Mouse (Mus musculus) hindbrain, embryonic 13.5 days (tissue): ENCODE measurements around the gene Gm9. TPM values are rescaled to one million over a fixed set of nuclear protein-coding genes. Genes with fewer than 3 reads are reported as not detected.
A peak's percentile ranks its signal among the peaks of the same experiment; 100 is the strongest.
"Not testable (repeated sequence)": the region's sequence is repeated elsewhere in the genome, so short reads cannot be mapped to it uniquely, and the experiment has no call there.

Experiments
- ATAC-seq: fragments of 200-750 bp; cut with Nextera tagmentation; 2 replicates; pipeline ENCODE4 v1.8.0; 2017; ENCODE audit warnings: moderate TSS enrichment; ENCODE audit not compliant: low FRiP score
- H3K27ac ChIP-seq: fragments of 300-500 bp; sonication (generic); 2 replicates; pipeline ENCODE4 v1.5.1; 2015; ENCODE audit warnings: inconsistent platforms, mild to moderate bottlenecking, moderate library complexity
- H3K27me3 ChIP-seq: fragments of 300-500 bp; sonication (generic); 2 replicates; pipeline ENCODE4 v1.6.1; 2015; ENCODE audit warnings: mild to moderate bottlenecking, inconsistent platforms
- H3K36me3 ChIP-seq: fragments of 300-500 bp; sonication (generic); 2 replicates; pipeline ENCODE4 v1.6.1; 2015; ENCODE audit warnings: mild to moderate bottlenecking, inconsistent platforms
- H3K4me1 ChIP-seq: fragments of 300-500 bp; sonication (generic); replicated peaks from 2 replicates; pipeline ENCODE4 v1.6.1; 2015; ENCODE audit warnings: inconsistent platforms
- H3K4me2 ChIP-seq: fragments of 300-500 bp; sonication (generic); 2 replicates; pipeline ENCODE4 v1.6.1; 2015; ENCODE audit warnings: inconsistent platforms, mild to moderate bottlenecking, moderate library complexity
- H3K4me3 ChIP-seq: fragments of 300-500 bp; sonication (generic); 2 replicates; pipeline ENCODE4 v1.5.1; 2015; ENCODE audit warnings: mild to moderate bottlenecking, inconsistent platforms
- H3K9ac ChIP-seq: fragments of 300-500 bp; sonication (generic); 2 replicates; pipeline ENCODE4 v1.6.1; 2015; ENCODE audit warnings: mild to moderate bottlenecking, inconsistent platforms
- H3K9me3 ChIP-seq: fragments of 300-500 bp; sonication (generic); 2 replicates; pipeline ENCODE4 v1.6.1; 2016; ENCODE audit warnings: inconsistent platforms
- WGBS: fragments of 180-500 bp; shearing (Covaris S2); methylation state at CpG from one replicate; pipeline ENCODE4 v1.1.7; 2015; 5-methylcytosine and 5-hydroxymethylcytosine counted together
- polyA plus RNA-seq: library from polyadenylated mRNA; unstranded; fragments of >200 nt; fragmentation: Nextera tagmentation; extraction: Ambion mirVana; gene quantifications from 2 replicates; pipeline ENCODE4 v1.2.1, GENCODE M21; 2015

The Gm9 gene
- polyA plus RNA-seq, result not detected in 2 replicates

GRCm38 (mm10) chrX:37210941-37211340, at the start of gene Gm9:
Gene Gm9 (minus strand): TSS chrX:37211041.
- H3K27me3 ChIP-seq, result no peaks in the 10 kb centered on the region
- WGBS, result 84% methylated on average over 10 of the region's 10 CpGs
- no peak for ATAC-seq
- no peak within 1 kb of the TSS for H3K9ac ChIP-seq
- no peaks in the 10 kb centered on the region for H3K4me1 ChIP-seq
- no peak within 1 kb of the TSS for H3K4me3 ChIP-seq
- H3K9me3 ChIP-seq, result no peaks in the 10 kb centered on the region
- H3K27ac ChIP-seq, result no peak within 1 kb of the TSS
- no peak within 1 kb of the TSS for H3K4me2 ChIP-seq
- H3K36me3 ChIP-seq, result no peaks in the 10 kb centered on the region

- WGBS, result 78% methylated on average over 1 of the region's 3 CpGs
- not testable (repeated sequence) for H3K4me3 ChIP-seq, H3K4me1 ChIP-seq, H3K36me3 ChIP-seq, H3K27ac ChIP-seq, H3K9ac ChIP-seq, ATAC-seq, H3K4me2 ChIP-seq, H3K9me3 ChIP-seq, H3K27me3 ChIP-seq
Measured at GRCm38 (mm10) chrX:37249619-37250018, 38.8 kb upstream of the Gm9 start, which contains the start of gene Rhox3a. Gene Rhox3a (plus strand): TSS chrX:37249919.

- ATAC-seq, H3K9me3 ChIP-seq, H3K36me3 ChIP-seq, H3K4me1 ChIP-seq, H3K27ac ChIP-seq, H3K27me3 ChIP-seq, H3K4me3 ChIP-seq, H3K4me2 ChIP-seq, H3K9ac ChIP-seq: not testable (repeated sequence)
- 100% methylated on average over 2 of the region's 9 CpGs for WGBS
Measured at GRCm38 (mm10) chrX:37244676-37245075, 33.8 kb upstream of the Gm9 start, which contains the start of gene Rhox2a. Gene Rhox2a (plus strand): TSS chrX:37244976.

- not testable (repeated sequence) for H3K36me3 ChIP-seq, ATAC-seq, H3K27ac ChIP-seq, H3K4me3 ChIP-seq, H3K27me3 ChIP-seq, H3K9ac ChIP-seq, H3K4me1 ChIP-seq, H3K4me2 ChIP-seq, H3K9me3 ChIP-seq
- 75% methylated on average over 1 of the region's 1 CpGs for WGBS
Measured at GRCm38 (mm10) chrX:37222158-37222557, 11.3 kb upstream of the Gm9 start, which contains the start of gene Rhox1. Gene Rhox1 (minus strand): TSS chrX:37222258.

- Histone ChIP-seq H3K4me3 (no peak overlapping the region), H3K36me3 (no peaks in the 10 kb centered on the region), H3K27me3 (no peaks in the 10 kb centered on the region), H3K27ac (no peak overlapping the region), H3K4me1 (no peaks in the 10 kb centered on the region), H3K4me2 (no peak overlapping the region), H3K9me3 (no peaks in the 10 kb centered on the region), H3K9ac (no peak overlapping the region)
- 59% methylated on average over 8 of the region's 8 CpGs for WGBS
- no peak for ATAC-seq
Measured at GRCm38 (mm10) chrX:37198676-37199075, 12.2 kb downstream of the Gm9 start.

- Histone ChIP-seq H3K9me3 (no peaks in the 10 kb centered on the region), H3K27me3 (no peaks in the 10 kb centered on the region), H3K4me3 (peak overlapping the region; percentile 51), H3K4me2 (peak overlapping the region; percentile 58), H3K9ac (peak overlapping the region; percentile 72), H3K36me3 (no peaks in the 10 kb centered on the region), H3K27ac (peak overlapping the region; percentile 88), H3K4me1 (peaks cover 11% of the 10 kb centered on the region; the same call in 1 of the 2 replicates)
- ATAC-seq, result peak; percentile 30; the same call in 1 of the 2 replicates
- WGBS, result 24% methylated on average over 28 of the region's 28 CpGs
Measured at GRCm38 (mm10) chrX:37191744-37192379, 19.0 kb downstream of the Gm9 start.

GRCm38 (mm10) chrX:37191105-37191743, 19.6 kb downstream of the Gm9 start, which contains the start of the genes Ndufa1 and Rnf113a1:
Gene Ndufa1 (minus strand): TSS chrX:37191163.
Gene Rnf113a1 (plus strand): TSS chrX:37191245.
- H3K9ac ChIP-seq, result peak within 1 kb of the TSS; percentile 72
- H3K4me2 ChIP-seq, result peak within 1 kb of the TSS; percentile 58
- peak within 1 kb of the TSS; percentile 51 for H3K4me3 ChIP-seq
- peak; percentile 89 for ATAC-seq
- H3K36me3 ChIP-seq, result no peaks in the 10 kb centered on the region
- H3K27me3 ChIP-seq, result no peaks in the 10 kb centered on the region
- WGBS, result 13% methylated on average over 63 of the region's 63 CpGs
- peaks cover 11% of the 10 kb centered on the region; the same call in 1 of the 2 replicates for H3K4me1 ChIP-seq
- no peaks in the 10 kb centered on the region for H3K9me3 ChIP-seq
- peak within 1 kb of the TSS; percentile 88 for H3K27ac ChIP-seq

- no peaks in the 10 kb centered on the region for H3K36me3 ChIP-seq
- H3K27me3 ChIP-seq, result no peaks in the 10 kb centered on the region
- H3K4me3 ChIP-seq, result peak overlapping the region; percentile 51
- no peaks in the 10 kb centered on the region for H3K9me3 ChIP-seq
- WGBS, result 20% methylated on average over 20 of the region's 20 CpGs
- H3K4me2 ChIP-seq, result peak overlapping the region; percentile 58
- peak overlapping the region; percentile 72 for H3K9ac ChIP-seq
- H3K27ac ChIP-seq, result peak overlapping the region; percentile 88
- H3K4me1 ChIP-seq, result peaks cover 11% of the 10 kb centered on the region; the same call in 1 of the 2 replicates
- ATAC-seq, result no peak; the same call in 1 of the 2 replicates
Measured at GRCm38 (mm10) chrX:37190755-37191104, 20.1 kb downstream of the Gm9 start.

GRCm38 (mm10) chrX:37184401-37184800, 26.4 kb downstream of the Gm9 start:
- not testable (repeated sequence) for H3K9ac ChIP-seq, H3K9me3 ChIP-seq, ATAC-seq, H3K4me3 ChIP-seq, H3K36me3 ChIP-seq, H3K27me3 ChIP-seq, H3K4me2 ChIP-seq, H3K4me1 ChIP-seq, H3K27ac ChIP-seq
- 67% methylated on average over 6 of the region's 8 CpGs for WGBS

- WGBS, result 37% methylated on average over 5 of the region's 5 CpGs
- no peak within 1 kb of the TSS for H3K9ac ChIP-seq
- H3K9me3 ChIP-seq, result no peaks in the 10 kb centered on the region
- H3K4me3 ChIP-seq, result no peak within 1 kb of the TSS
- H3K27me3 ChIP-seq, result no peaks in the 10 kb centered on the region
- no peak for ATAC-seq
- no peak within 1 kb of the TSS for H3K4me2 ChIP-seq
- no peaks in the 10 kb centered on the region for H3K36me3 ChIP-seq
- no peaks in the 10 kb centered on the region for H3K4me1 ChIP-seq
- H3K27ac ChIP-seq, result no peak within 1 kb of the TSS
Measured at GRCm38 (mm10) chrX:37168742-37169141, 42.1 kb downstream of the Gm9 start, which contains the start of gene Akap14. Gene Akap14 (minus strand): TSS chrX:37168842.

GRCm38 (mm10) chrX:37167085-37167484, 43.8 kb downstream of the Gm9 start:
- Histone ChIP-seq H3K4me2 (no peak overlapping the region), H3K27ac (no peak overlapping the region), H3K9me3 (no peaks in the 10 kb centered on the region), H3K27me3 (no peaks in the 10 kb centered on the region), H3K4me1 (no peaks in the 10 kb centered on the region), H3K9ac (no peak overlapping the region), H3K36me3 (no peaks in the 10 kb centered on the region), H3K4me3 (no peak overlapping the region)
- no peak for ATAC-seq
- WGBS, result 28% methylated on average over 3 of the region's 3 CpGs

- no peaks in the 10 kb centered on the region for H3K36me3 ChIP-seq
- no peaks in the 10 kb centered on the region for H3K9me3 ChIP-seq
- H3K27ac ChIP-seq, result no peak overlapping the region
- ATAC-seq, result no peak
- H3K4me3 ChIP-seq, result no peak overlapping the region
- 82% methylated on average over 18 of the region's 18 CpGs for WGBS
- H3K4me1 ChIP-seq, result no peaks in the 10 kb centered on the region
- no peak overlapping the region for H3K9ac ChIP-seq
- H3K27me3 ChIP-seq, result no peaks in the 10 kb centered on the region
- no peak overlapping the region for H3K4me2 ChIP-seq
Measured at GRCm38 (mm10) chrX:37163115-37163514, 47.7 kb downstream of the Gm9 start.
